Mouse (Mus musculus): Measurements from ENCODE around the gene Foxp1.

GRCm38 (mm10) chr6:98980432-98980831, 542.1 kb downstream of the Foxp1 start:
- TF ChIP-seq POLR2A (IDR thresholded peaks at IDR 0.05; ENCODE audit: low read depth, low read length): no peak
- TF ChIP-seq CTCF (IDR thresholded peaks at IDR 0.05; ENCODE audit: extremely low read depth, insufficient read depth, insufficient read length, insufficient replicate concordance): no peak
